Mouse (Mus musculus) embryonic facial prominence, embryonic 13.5 days (tissue): ENCODE measurements around the gene Cel. TPM values are rescaled to one million over a fixed set of nuclear protein-coding genes. Genes with fewer than 3 reads are reported as not detected.

Experiments used
- ATAC-seq: fragments of 200-750 bp; cut with Nextera tagmentation; 2 replicates; pipeline ENCODE4 v1.8.0; 2017; ENCODE audit warnings: low read depth; ENCODE audit not compliant: insufficient number of reproducible peaks, insufficient read depth, low FRiP score, low TSS enrichment
- H3K27ac ChIP-seq: fragments of 300-500 bp; sonication (generic); 2 replicates; pipeline ENCODE4 v1.5.1; 2015; ENCODE audit warnings: moderate library complexity, mild to moderate bottlenecking, inconsistent platforms
- H3K27me3 ChIP-seq: fragments of 300-500 bp; sonication (generic); 2 replicates; pipeline ENCODE4 v1.6.1; 2015; ENCODE audit warnings: mild to moderate bottlenecking, inconsistent platforms
- H3K36me3 ChIP-seq: fragments of 300-500 bp; sonication (generic); 2 replicates; pipeline ENCODE4 v1.6.1; 2015; ENCODE audit warnings: mild to moderate bottlenecking, inconsistent platforms
- H3K4me1 ChIP-seq: fragments of 300-500 bp; sonication (generic); 2 replicates; pipeline ENCODE4 v1.6.1; 2015; ENCODE audit warnings: inconsistent platforms
- H3K4me2 ChIP-seq: fragments of 300-500 bp; sonication (generic); 2 replicates; pipeline ENCODE4 v1.6.1; 2015; ENCODE audit warnings: moderate library complexity, mild to moderate bottlenecking, inconsistent platforms
- H3K4me3 ChIP-seq: fragments of 300-500 bp; sonication (generic); 2 replicates; pipeline ENCODE4 v1.5.1; 2015; ENCODE audit warnings: mild to moderate bottlenecking, inconsistent platforms
- H3K9ac ChIP-seq: fragments of 300-500 bp; sonication (generic); 2 replicates; pipeline ENCODE4 v1.6.1; 2015; ENCODE audit warnings: mild to moderate bottlenecking, inconsistent platforms
- H3K9me3 ChIP-seq: fragments of 300-500 bp; sonication (generic); 2 replicates; pipeline ENCODE4 v1.6.1; 2016; ENCODE audit warnings: inconsistent platforms
- WGBS: fragments of 180-500 bp; shearing (Covaris S2); methylation state at CpG from one replicate; pipeline ENCODE4 v1.1.7; 2015; ENCODE audit warnings: mixed read lengths; 5-methylcytosine and 5-hydroxymethylcytosine counted together
- polyA plus RNA-seq: library from polyadenylated mRNA; unstranded; fragments of >200 nt; fragmentation: Nextera tagmentation; extraction: Ambion mirVana; gene quantifications from 2 replicates; pipeline ENCODE4 v1.2.1, GENCODE M21; 2015

The Cel gene
- 0.17 TPM in 1 of 2 replicates, not detected in the other for polyA plus RNA-seq

DNA sequence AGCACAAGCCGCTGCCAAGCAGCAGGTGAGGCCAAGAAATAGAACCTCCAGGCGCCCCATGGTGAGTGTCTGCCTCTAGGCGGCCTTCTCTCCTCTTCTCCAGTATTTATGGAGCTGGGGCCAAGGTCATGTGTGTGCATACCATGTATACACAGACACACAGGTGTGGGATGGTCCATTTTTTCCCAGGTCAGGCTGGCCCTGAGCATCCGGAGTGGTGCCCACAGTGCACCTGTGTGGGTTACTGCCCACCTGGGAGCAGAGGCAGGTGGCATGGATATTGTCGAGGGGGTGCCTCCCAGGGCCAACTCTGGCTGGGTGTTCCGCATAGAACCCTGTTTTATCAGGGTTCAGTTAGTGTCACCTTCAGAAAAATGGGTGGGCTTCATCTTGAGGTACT lies at the start of gene Cel:
Cel (minus strand) TSS at position 101 of the 400 bp plus-strand sequence.
- no peak for ATAC-seq
- H3K4me3 ChIP-seq, result no peak within 1 kb of the TSS
- H3K9ac ChIP-seq, result peak within 1 kb of the TSS; percentile 37; the same call in 1 of the 2 replicates
- H3K4me1 ChIP-seq, result peaks cover 12% of the 10 kb centered on the region; the same call in 1 of the 2 replicates
- H3K9me3 ChIP-seq, result no peaks in the 10 kb centered on the region
- peaks cover 36% of the 10 kb centered on the region for H3K36me3 ChIP-seq
- 73% methylated on average over 6 of the region's 6 CpGs for WGBS
- H3K27me3 ChIP-seq, result no peaks in the 10 kb centered on the region
- H3K4me2 ChIP-seq, result no peak within 1 kb of the TSS
- H3K27ac ChIP-seq, result peak within 1 kb of the TSS; percentile 66; the same call in 1 of the 2 replicates

DNA sequence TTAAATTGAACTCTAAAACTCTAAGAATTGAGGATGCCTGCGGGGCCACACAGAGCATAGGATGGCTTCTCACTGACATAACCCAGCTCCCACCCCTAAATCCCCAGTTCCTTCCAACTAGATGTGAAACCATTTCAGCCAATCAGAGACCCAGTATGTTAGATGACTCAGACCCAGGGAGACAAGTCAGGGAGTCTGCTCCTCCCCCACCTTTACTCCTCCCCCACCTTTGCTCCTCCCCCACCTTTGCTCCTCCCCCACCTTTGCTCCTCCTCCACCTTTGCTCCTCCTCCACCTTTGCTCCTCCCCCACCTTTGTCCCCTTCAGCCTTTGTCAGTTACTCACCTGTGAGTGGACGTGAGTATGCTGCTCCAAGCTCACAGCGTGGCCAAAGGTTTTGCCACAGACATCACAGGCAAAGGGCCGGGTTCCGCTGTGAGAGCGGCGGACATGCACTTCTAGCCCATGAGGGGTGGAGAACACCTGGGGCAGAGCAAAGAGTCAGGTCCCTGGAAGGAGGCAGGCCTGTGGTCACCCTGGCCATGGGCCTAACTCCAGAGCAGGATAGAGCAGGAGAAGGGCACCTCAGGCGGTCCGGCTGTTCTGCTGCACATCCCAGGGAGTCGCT lies 49.3 kb upstream of the Cel start:
- no peaks in the 10 kb centered on the region for H3K27me3 ChIP-seq
- H3K4me1 ChIP-seq, result peaks cover 1% of the 10 kb centered on the region; the same call in 1 of the 2 replicates
- no peaks in the 10 kb centered on the region for H3K36me3 ChIP-seq
- WGBS, result 59% methylated on average over 10 of the region's 10 CpGs
- no peaks in the 10 kb centered on the region for H3K9me3 ChIP-seq
- ATAC-seq, result no peak
- no peak overlapping the region for H3K27ac ChIP-seq
- no peak overlapping the region for H3K4me2 ChIP-seq
- no peak overlapping the region for H3K9ac ChIP-seq
- H3K4me3 ChIP-seq, result no peak overlapping the region

DNA sequence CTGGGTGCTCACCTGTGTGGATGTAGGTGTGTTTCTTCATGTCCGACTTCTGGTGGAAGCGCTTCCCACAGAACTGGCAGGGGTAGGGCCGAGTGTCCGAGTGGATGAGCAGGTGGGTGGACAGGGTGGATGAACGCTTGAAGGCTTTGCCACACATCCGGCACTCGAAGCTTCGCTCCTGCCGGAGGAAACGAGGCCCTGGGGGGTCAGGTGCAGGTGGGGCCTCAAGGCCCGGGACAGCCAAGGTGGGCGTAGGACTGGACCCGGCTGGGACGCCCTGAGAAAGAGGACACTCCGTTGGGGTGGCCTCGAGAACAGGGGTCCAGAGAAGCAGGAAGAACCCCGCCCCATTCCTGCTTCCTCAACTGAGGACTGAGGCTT lies 48.2 kb upstream of the Cel start:
- Histone ChIP-seq H3K27me3 (no peaks in the 10 kb centered on the region), H3K36me3 (no peaks in the 10 kb centered on the region), H3K27ac (no peak overlapping the region), H3K4me2 (no peak overlapping the region), H3K9me3 (no peaks in the 10 kb centered on the region), H3K4me1 (peaks cover 6% of the 10 kb centered on the region; the same call in 1 of the 2 replicates), H3K9ac (no peak overlapping the region), H3K4me3 (no peak overlapping the region)
- no peak for ATAC-seq
- WGBS, result 82% methylated on average over 17 of the region's 17 CpGs

- H3K27ac ChIP-seq, result no peak overlapping the region
- no peak overlapping the region for H3K9ac ChIP-seq
- no peaks in the 10 kb centered on the region for H3K9me3 ChIP-seq
- H3K4me3 ChIP-seq, result no peak overlapping the region
- H3K4me1 ChIP-seq, result peaks cover 6% of the 10 kb centered on the region; the same call in 1 of the 2 replicates
- no peaks in the 10 kb centered on the region for H3K27me3 ChIP-seq
- no peaks in the 10 kb centered on the region for H3K36me3 ChIP-seq
- 68% methylated on average over 12 of the region's 12 CpGs for WGBS
- no peak for ATAC-seq
- no peak overlapping the region for H3K4me2 ChIP-seq
Observed at GRCm38 (mm10) chr2:28610716-28611406, 47.7 kb upstream of the Cel start.

DNA sequence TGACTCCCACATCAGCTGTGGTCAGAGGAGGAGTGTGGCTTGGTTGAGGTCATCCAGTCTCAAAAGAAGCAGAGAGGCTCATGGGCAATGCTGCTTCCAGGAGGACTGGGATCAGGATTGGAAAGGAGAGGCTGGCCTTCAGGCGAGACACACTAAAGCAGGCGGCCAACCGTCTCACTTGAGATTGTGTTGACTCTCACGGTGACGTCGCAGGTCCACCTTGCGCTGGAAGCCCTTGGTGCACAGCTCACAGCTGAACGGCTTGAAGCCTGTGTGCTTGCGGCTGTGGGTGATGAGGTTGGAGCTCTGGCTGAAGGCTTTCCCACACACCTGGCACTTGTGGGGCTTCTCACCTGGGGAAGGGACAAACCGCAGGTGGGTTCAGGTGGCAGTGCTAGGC lies 46.6 kb upstream of the Cel start:
- no peaks in the 10 kb centered on the region for H3K27me3 ChIP-seq
- no peak for ATAC-seq
- H3K9ac ChIP-seq, result no peak overlapping the region
- no peak overlapping the region for H3K4me3 ChIP-seq
- no peak overlapping the region for H3K27ac ChIP-seq
- no peaks in the 10 kb centered on the region for H3K9me3 ChIP-seq
- peaks cover 6% of the 10 kb centered on the region; the same call in 1 of the 2 replicates for H3K4me1 ChIP-seq
- 87% methylated on average over 10 of the region's 10 CpGs for WGBS
- no peaks in the 10 kb centered on the region for H3K36me3 ChIP-seq
- no peak overlapping the region for H3K4me2 ChIP-seq

- H3K4me2 ChIP-seq, result no peak overlapping the region
- no peak overlapping the region for H3K9ac ChIP-seq
- peaks cover 6% of the 10 kb centered on the region; the same call in 1 of the 2 replicates for H3K4me1 ChIP-seq
- H3K4me3 ChIP-seq, result no peak overlapping the region
- WGBS, result 34% methylated on average over 10 of the region's 10 CpGs
- H3K27me3 ChIP-seq, result no peaks in the 10 kb centered on the region
- H3K27ac ChIP-seq, result 0 out of 2 replicates have a peak overlapping the region, but pooled peaks have one; percentile 22
- no peaks in the 10 kb centered on the region for H3K9me3 ChIP-seq
- no peaks in the 10 kb centered on the region for H3K36me3 ChIP-seq
- ATAC-seq, result peak; percentile 44
Observed at GRCm38 (mm10) chr2:28607341-28608165, 44.4 kb upstream of the Cel start.

GRCm38 (mm10) chr2:28606601-28607340 lies 43.6 kb upstream of the Cel start:
- WGBS, result 64% methylated on average over 8 of the region's 8 CpGs
- Histone ChIP-seq H3K27ac (0 out of 2 replicates have a peak overlapping the region, but pooled peaks have one; percentile 22), H3K4me1 (peaks cover 6% of the 10 kb centered on the region; the same call in 1 of the 2 replicates), H3K4me2 (no peak overlapping the region), H3K36me3 (no peaks in the 10 kb centered on the region), H3K9ac (no peak overlapping the region), H3K27me3 (no peaks in the 10 kb centered on the region), H3K4me3 (no peak overlapping the region), H3K9me3 (no peaks in the 10 kb centered on the region)
- no peak for ATAC-seq

DNA sequence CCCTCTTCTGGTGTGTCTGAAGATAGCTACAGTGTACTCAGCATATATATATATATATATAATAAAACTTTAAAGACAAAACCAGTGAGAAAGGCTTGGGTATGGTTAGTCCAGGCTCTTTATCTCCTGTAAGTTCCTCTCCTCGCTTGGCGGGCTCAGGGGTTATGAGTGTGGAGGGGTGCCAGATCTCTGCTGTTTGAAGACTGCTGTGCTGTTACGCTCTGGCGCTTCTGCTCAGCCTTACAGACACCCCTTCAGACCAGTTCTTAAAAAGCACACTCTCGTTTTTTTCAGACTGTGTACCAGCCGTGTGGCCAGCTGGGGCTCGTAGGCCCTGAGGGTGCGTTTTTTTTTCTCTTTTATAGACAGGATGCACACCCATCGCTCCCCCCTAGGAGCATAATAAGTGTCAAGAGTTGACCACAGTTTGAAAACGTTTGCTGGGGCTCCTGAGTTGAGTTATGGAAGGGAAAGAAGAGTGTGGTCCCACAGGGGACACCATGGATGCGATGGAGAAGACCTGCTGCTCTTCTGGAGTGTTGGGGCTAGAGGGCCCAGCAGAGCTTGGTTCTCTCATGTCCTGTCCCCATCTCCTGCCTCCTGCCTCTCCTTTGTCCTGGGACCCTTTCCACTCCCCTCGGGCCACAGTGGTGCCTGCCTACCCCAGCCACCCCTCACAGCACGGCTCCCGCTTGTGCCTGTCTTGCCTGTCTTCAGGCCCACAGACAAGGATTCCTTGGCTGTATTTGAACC lies 42.8 kb upstream of the Cel start:
- ATAC-seq, result no peak
- H3K36me3 ChIP-seq, result no peaks in the 10 kb centered on the region
- no peak overlapping the region for H3K9ac ChIP-seq
- no peak overlapping the region for H3K4me3 ChIP-seq
- no peaks in the 10 kb centered on the region for H3K9me3 ChIP-seq
- peaks cover 6% of the 10 kb centered on the region; the same call in 1 of the 2 replicates for H3K4me1 ChIP-seq
- 70% methylated on average over 14 of the region's 14 CpGs for WGBS
- H3K27ac ChIP-seq, result no peak overlapping the region
- no peaks in the 10 kb centered on the region for H3K27me3 ChIP-seq
- H3K4me2 ChIP-seq, result no peak overlapping the region

DNA sequence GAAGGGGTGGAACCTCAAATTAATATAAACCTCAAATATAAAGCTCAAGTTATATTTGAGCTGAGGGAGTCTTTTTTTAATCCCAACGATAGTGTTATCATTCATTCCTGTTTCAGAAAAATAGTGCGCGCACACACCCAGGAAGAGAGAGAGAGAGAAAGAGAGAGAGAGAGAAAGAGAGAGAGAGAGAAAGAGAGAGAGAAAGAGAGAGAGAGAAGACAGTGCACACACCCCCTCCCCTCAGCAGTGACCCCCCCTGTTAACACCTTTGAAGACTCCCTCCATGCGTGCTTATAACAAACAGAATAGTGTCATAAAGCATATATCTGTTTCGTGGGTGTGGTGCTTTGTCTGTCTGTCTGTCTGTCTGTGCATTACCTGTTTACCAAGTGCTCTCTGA lies 40.3 kb upstream of the Cel start:
- Histone ChIP-seq H3K9me3 (no peaks in the 10 kb centered on the region), H3K9ac (no peak overlapping the region), H3K4me2 (no peak overlapping the region), H3K4me3 (no peak overlapping the region), H3K4me1 (peaks cover 6% of the 10 kb centered on the region; the same call in 1 of the 2 replicates), H3K27ac (no peak overlapping the region), H3K27me3 (no peaks in the 10 kb centered on the region), H3K36me3 (no peaks in the 10 kb centered on the region)
- no peak for ATAC-seq
- 87% methylated on average over 5 of the region's 5 CpGs for WGBS

GRCm38 (mm10) chr2:28601720-28602590 lies 38.8 kb upstream of the Cel start:
- no peak overlapping the region for H3K4me3 ChIP-seq
- no peak for ATAC-seq
- no peaks in the 10 kb centered on the region for H3K36me3 ChIP-seq
- H3K9me3 ChIP-seq, result no peaks in the 10 kb centered on the region
- H3K27ac ChIP-seq, result no peak overlapping the region
- no peak overlapping the region for H3K4me2 ChIP-seq
- H3K9ac ChIP-seq, result no peak overlapping the region
- 0 out of 2 replicates have a peak, but pooled peaks cover 3% of the 10 kb centered on the region for H3K4me1 ChIP-seq
- no peaks in the 10 kb centered on the region for H3K27me3 ChIP-seq
- WGBS, result 66% methylated on average over 12 of the region's 12 CpGs
